Comparison of ENCODE assay signal across 29 mouse cellular contexts in the genomic region with DNA sequence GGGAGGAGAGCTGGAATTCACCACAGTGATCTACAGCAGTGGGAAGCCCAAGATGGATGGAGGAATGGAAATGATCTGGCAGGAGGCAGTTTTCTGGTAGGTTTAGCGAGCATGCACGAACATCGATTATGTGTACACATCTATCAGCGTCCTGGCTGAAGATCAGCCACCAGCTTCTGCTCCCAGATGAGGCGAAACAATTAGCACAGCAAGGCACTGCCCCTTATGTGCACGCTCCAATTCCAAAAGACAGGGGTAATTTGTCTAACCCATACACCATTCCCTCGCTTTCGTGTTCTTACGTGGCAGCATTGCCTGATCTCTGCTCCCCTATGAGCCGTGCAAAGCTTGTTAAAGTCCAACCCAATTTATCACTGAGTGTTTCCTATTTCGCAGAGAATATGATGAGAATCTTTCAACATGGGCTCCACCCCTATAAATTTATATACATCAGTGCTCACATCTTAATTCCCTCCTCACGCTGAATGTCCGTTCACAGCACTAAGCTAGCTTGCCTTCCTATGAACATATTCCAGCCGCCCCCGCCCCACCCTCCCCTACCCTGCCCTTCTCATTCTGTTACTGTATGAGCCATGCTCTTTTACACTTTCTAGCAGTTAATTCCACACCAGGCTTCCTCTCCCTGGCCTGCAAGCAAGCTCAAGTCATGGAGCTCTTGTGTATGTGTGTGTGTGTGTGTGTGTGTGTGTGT.
DNase-seq lines count a peak whose midpoint lies in the region; ATAC-seq and TF ChIP-seq lines count a peak whose summit lies in the region.
"Had no signal": no experiment of that assay in that cellular context is flagged by ENCODE, and none has a peak within 500 bp of the region (broad histone marks: within the 10 kb centered on the region; RNA-seq: fewer than 3 reads in every experiment).

No protein-coding gene starts in this region.

- no peaks in the 10 kb centered on the region for H3K27me3 ChIP-seq in midbrain, postnatal 0 days (ENCODE audit: insufficient read depth, low read length)
- H3K27me3 ChIP-seq in midbrain, embryonic 14.5 days (ENCODE audit: control insufficient read depth, insufficient read depth, low read length) = no peaks in the 10 kb centered on the region
- H3K27me3 ChIP-seq in hindbrain, embryonic 13.5 days = no peaks in the 10 kb centered on the region
- no peaks in the 10 kb centered on the region for H3K27me3 ChIP-seq in stomach, embryonic 16.5 days (ENCODE audit: control insufficient read depth, insufficient read depth, low read length)
- no peaks in the 10 kb centered on the region for H3K27me3 ChIP-seq in thymus, adult 2 months (ENCODE audit: control insufficient read depth, insufficient read depth, low read length)
- H3K27me3 ChIP-seq: embryonic facial prominence, embryonic 12.5 days; forebrain, embryonic 15.5 days; heart, embryonic 12.5 days; intestine, embryonic 15.5 days; midbrain, embryonic 15.5 days had no signal

- no peak overlapping the region for H3K27ac ChIP-seq in midbrain, postnatal 0 days (ENCODE audit: low read depth, low read length)
- no peak overlapping the region for H3K27ac ChIP-seq in midbrain, embryonic 14.5 days (replicated peaks; ENCODE audit: low read depth, low read length)
- 0 out of 2 replicates have a peak overlapping the region, but pooled peaks have one; percentile 12 for H3K27ac ChIP-seq in hindbrain, embryonic 13.5 days
- H3K27ac ChIP-seq in stomach, embryonic 16.5 days (ENCODE audit: low read length) = no peak overlapping the region
- no peak overlapping the region for H3K27ac ChIP-seq in thymus, adult 2 months (ENCODE audit: control insufficient read depth, insufficient read depth, low read length)
- H3K27ac ChIP-seq: embryonic facial prominence, embryonic 12.5 days; forebrain, embryonic 10.5 days; forebrain, embryonic 15.5 days; intestine, embryonic 15.5 days; kidney, postnatal 0 days; liver, embryonic 14.5 days; macrophage; midbrain, embryonic 15.5 days had no signal

- H3K36me3 ChIP-seq in midbrain, postnatal 0 days (ENCODE audit: insufficient read depth, low read length) = no peaks in the 10 kb centered on the region
- no peaks in the 10 kb centered on the region for H3K36me3 ChIP-seq in midbrain, embryonic 14.5 days (ENCODE audit: control insufficient read depth, insufficient read depth, low read length)
- H3K36me3 ChIP-seq in hindbrain, embryonic 13.5 days = no peaks in the 10 kb centered on the region
- H3K36me3 ChIP-seq in stomach, embryonic 16.5 days (ENCODE audit: control insufficient read depth, insufficient read depth, low read length) = no peaks in the 10 kb centered on the region
- no peaks in the 10 kb centered on the region for H3K36me3 ChIP-seq in thymus, adult 2 months (ENCODE audit: control insufficient read depth, insufficient read depth, low read length)
- H3K36me3 ChIP-seq: embryonic facial prominence, embryonic 12.5 days; forebrain, embryonic 10.5 days; forebrain, embryonic 15.5 days; heart, embryonic 12.5 days; intestine, embryonic 15.5 days; midbrain, embryonic 15.5 days had no signal

- no peak for TF ChIP-seq CTCF in midbrain, postnatal 0 days (IDR thresholded peaks at IDR 0.05)
- TF ChIP-seq CTCF in thymus, adult 2 months (IDR thresholded peaks at IDR 0.05; ENCODE audit: borderline replicate concordance, control insufficient read depth, extremely low read depth, insufficient read depth, low read length, poor library complexity) = no peak

- no peak for TF ChIP-seq POLR2A in thymus, adult 2 months (IDR thresholded peaks at IDR 0.05; ENCODE audit: control insufficient read depth, extremely low read depth, insufficient read depth, low read length, poor library complexity)

- peak; percentile 66 for DNase-seq in midbrain, postnatal 0 days (ENCODE audit: low spot score)
- no peak for DNase-seq in midbrain, embryonic 14.5 days
- DNase-seq in mesoderm, embryonic 11.5 days (ENCODE audit: low read depth, low spot score) = peak; percentile 11
- DNase-seq in thymus, adult 2 months = no peak
- no peak for DNase-seq in left cerebral cortex, adult 8-10 months (ENCODE audit: low spot score in 2 of 2)
- DNase-seq: adrenal gland, postnatal 25 days; cerebellum, adult 2 months; cerebellum, postnatal 14 days; gastrocnemius, postnatal 25 days; heart, adult 11 months; kidney, adult 8-10 months; kidney, postnatal 4 days; liver; lung, adult 2 months; lung, postnatal 10 days; thymus, postnatal 36 days had no signal

- H3K4me2 ChIP-seq in midbrain, postnatal 0 days (ENCODE audit: low read depth, low read length, poor library complexity, severe bottlenecking) = no peak overlapping the region
- no peak overlapping the region for H3K4me2 ChIP-seq in midbrain, embryonic 14.5 days (ENCODE audit: low read length)
- H3K4me2 ChIP-seq in hindbrain, embryonic 13.5 days = peak overlapping the region; percentile 31
- no peak overlapping the region for H3K4me2 ChIP-seq in stomach, embryonic 16.5 days (ENCODE audit: low read depth, low read length)
- H3K4me2 ChIP-seq: embryonic facial prominence, embryonic 12.5 days; forebrain, embryonic 15.5 days; heart, embryonic 12.5 days; intestine, embryonic 15.5 days; midbrain, embryonic 15.5 days had no signal

- H3K4me1 ChIP-seq in midbrain, postnatal 0 days (ENCODE audit: insufficient read depth, low read length) = no peaks in the 10 kb centered on the region
- H3K4me1 ChIP-seq in midbrain, embryonic 14.5 days (ENCODE audit: control insufficient read depth, insufficient read depth, low read length) = no peaks in the 10 kb centered on the region
- H3K4me1 ChIP-seq in hindbrain, embryonic 13.5 days (replicated peaks) = 0 out of 2 replicates have a peak, but pooled peaks cover 9% of the 10 kb centered on the region
- H3K4me1 ChIP-seq in stomach, embryonic 16.5 days (ENCODE audit: control insufficient read depth, insufficient read depth, low read length) = no peaks in the 10 kb centered on the region
- H3K4me1 ChIP-seq in thymus, adult 2 months (replicated peaks; ENCODE audit: control insufficient read depth, insufficient read depth, low read length) = no peaks in the 10 kb centered on the region
- H3K4me1 ChIP-seq: embryonic facial prominence, embryonic 12.5 days; forebrain, embryonic 10.5 days; forebrain, embryonic 15.5 days; heart, embryonic 12.5 days; intestine, embryonic 15.5 days; midbrain, embryonic 15.5 days had no signal

- no peak for ATAC-seq in midbrain, postnatal 0 days (ENCODE audit: low FRiP score)
- ATAC-seq in midbrain, embryonic 14.5 days (ENCODE audit: low FRiP score, low TSS enrichment) = no peak
- peak; percentile 87 for ATAC-seq in hindbrain, embryonic 13.5 days (ENCODE audit: low FRiP score)
- ATAC-seq in stomach, embryonic 16.5 days (ENCODE audit: insufficient read depth, low FRiP score) = peak; percentile 64; the same call in 1 of the 2 replicates
- no peak for ATAC-seq in monocyte, adult 5-6 weeks (replicated peaks; ENCODE audit: insufficient number of reproducible peaks, low FRiP score, low TSS enrichment, poor library complexity, severe bottlenecking)
- ATAC-seq: forebrain, embryonic 15.5 days; intestine, embryonic 15.5 days; midbrain, embryonic 15.5 days had no signal

- no peak overlapping the region for H3K4me3 ChIP-seq in midbrain, postnatal 0 days (ENCODE audit: low read depth, low read length)
- H3K4me3 ChIP-seq in midbrain, embryonic 14.5 days (replicated peaks; ENCODE audit: low read depth, low read length) = no peak overlapping the region
- no peak overlapping the region for H3K4me3 ChIP-seq in hindbrain, embryonic 13.5 days
- no peak overlapping the region for H3K4me3 ChIP-seq in stomach, embryonic 16.5 days (replicated peaks; ENCODE audit: low read length)
- H3K4me3 ChIP-seq in thymus, adult 2 months (ENCODE audit: control insufficient read depth, insufficient read depth, low read length) = no peak overlapping the region
- H3K4me3 ChIP-seq: embryonic facial prominence, embryonic 12.5 days; forebrain, embryonic 10.5 days; forebrain, embryonic 15.5 days; heart, embryonic 12.5 days; intestine, embryonic 15.5 days; midbrain, embryonic 15.5 days; myocyte had no signal

- H3K9me3 ChIP-seq in midbrain, postnatal 0 days (ENCODE audit: low read length) = no peaks in the 10 kb centered on the region
- H3K9me3 ChIP-seq in midbrain, embryonic 14.5 days (ENCODE audit: control insufficient read depth, low read length) = no peaks in the 10 kb centered on the region
- H3K9me3 ChIP-seq in hindbrain, embryonic 13.5 days = no peaks in the 10 kb centered on the region
- no peaks in the 10 kb centered on the region for H3K9me3 ChIP-seq in stomach, embryonic 16.5 days (replicated peaks; ENCODE audit: control insufficient read depth, low read length)
- H3K9me3 ChIP-seq: embryonic facial prominence, embryonic 12.5 days; forebrain, embryonic 10.5 days; forebrain, embryonic 15.5 days; heart, embryonic 12.5 days; intestine, embryonic 15.5 days; midbrain, embryonic 15.5 days had no signal

- WGBS in midbrain, postnatal 0 days = 78% methylated on average over 15 of the region's 15 CpGs
- 83% methylated on average over 15 of the region's 15 CpGs for WGBS in midbrain, embryonic 14.5 days
- 60% methylated on average over 15 of the region's 15 CpGs for WGBS in hindbrain, embryonic 13.5 days
- WGBS in stomach, embryonic 16.5 days = 61% methylated on average over 15 of the region's 15 CpGs
- 95% methylated on average over 15 of the region's 15 CpGs for WGBS in thymus, adult 2 months

- no peak overlapping the region for H3K9ac ChIP-seq in midbrain, postnatal 0 days (replicated peaks; ENCODE audit: low read length, poor library complexity, severe bottlenecking)
- no peak overlapping the region for H3K9ac ChIP-seq in midbrain, embryonic 14.5 days (replicated peaks; ENCODE audit: low read length)
- no peak overlapping the region for H3K9ac ChIP-seq in hindbrain, embryonic 13.5 days
- H3K9ac ChIP-seq in stomach, embryonic 16.5 days (ENCODE audit: low read length) = no peak overlapping the region
- H3K9ac ChIP-seq: embryonic facial prominence, embryonic 12.5 days; forebrain, embryonic 15.5 days; heart, embryonic 12.5 days; intestine, embryonic 15.5 days; liver, embryonic 14.5 days; midbrain, embryonic 15.5 days had no signal

Comparison
In these comparisons a context has a peak if more than half of its experiments do, and no peak if none do; other contexts are left out.
1. DNase-seq: peak in midbrain, postnatal 0 days (single experiment) and mesoderm, embryonic 11.5 days (single experiment); none in midbrain, embryonic 14.5 days (single experiment), thymus, adult 2 months (single experiment) and left cerebral cortex, adult 8-10 months (0 of 2).
2. ATAC-seq: peak in hindbrain, embryonic 13.5 days (single experiment) and stomach, embryonic 16.5 days (single experiment); none in midbrain, postnatal 0 days (single experiment), midbrain, embryonic 14.5 days (single experiment) and monocyte, adult 5-6 weeks (single experiment).